ENCODE assay signal across 10 mouse cellular contexts in genomic region chr8:11506802-11507201, GRCm38 (mm10). TPM values are rescaled to one million over a fixed set of nuclear protein-coding genes. Genes with fewer than 3 reads are reported as not detected.
A peak's percentile ranks its signal among the peaks of the same experiment; 100 is the strongest.
DNase-seq lines count a peak whose midpoint lies in the region; ATAC-seq and TF ChIP-seq lines count a peak whose summit lies in the region.
"Had no signal": no experiment of that assay in that cellular context is flagged by ENCODE, and none has a peak within 500 bp of the region (broad histone marks: within the 10 kb centered on the region; RNA-seq: fewer than 3 reads in every experiment).

No protein-coding gene starts in this region.

- H3K36me3 ChIP-seq in embryonic facial prominence, embryonic 11.5 days (replicated peaks; ENCODE audit: control insufficient read depth, insufficient read depth, low read depth, low read length), result peaks cover 15% of the 10 kb centered on the region
- peaks cover 72% of the 10 kb centered on the region for H3K36me3 ChIP-seq in midbrain, postnatal 0 days (ENCODE audit: insufficient read depth, low read length)

- no peaks in the 10 kb centered on the region for H3K27me3 ChIP-seq in embryonic facial prominence, embryonic 11.5 days (ENCODE audit: control insufficient read depth, insufficient read depth, low read length)
- H3K27me3 ChIP-seq in midbrain, postnatal 0 days (ENCODE audit: insufficient read depth, low read length), result no peaks in the 10 kb centered on the region
- H3K27me3 ChIP-seq: embryonic facial prominence, embryonic 12.5 days; lung, embryonic 15.5 days had no signal

- no peak for ATAC-seq in embryonic facial prominence, embryonic 11.5 days (replicated peaks; ENCODE audit: insufficient number of reproducible peaks, low FRiP score, low TSS enrichment, low read depth)
- no peak for ATAC-seq in midbrain, postnatal 0 days (ENCODE audit: low FRiP score)

- H3K27ac ChIP-seq in embryonic facial prominence, embryonic 11.5 days (replicated peaks; ENCODE audit: low read depth, low read length), result no peak overlapping the region
- H3K27ac ChIP-seq in midbrain, postnatal 0 days (ENCODE audit: low read depth, low read length), result no peak overlapping the region
- H3K27ac ChIP-seq: embryonic facial prominence, embryonic 12.5 days; lung, embryonic 15.5 days had no signal

- no peak overlapping the region for H3K4me2 ChIP-seq in embryonic facial prominence, embryonic 11.5 days (ENCODE audit: low read depth, low read length)
- H3K4me2 ChIP-seq in midbrain, postnatal 0 days (ENCODE audit: low read depth, low read length, poor library complexity, severe bottlenecking), result no peak overlapping the region
- H3K4me2 ChIP-seq: embryonic facial prominence, embryonic 12.5 days; lung, embryonic 15.5 days had no signal

- WGBS in embryonic facial prominence, embryonic 11.5 days, result 69% methylated on average over 6 of the region's 6 CpGs
- WGBS in midbrain, postnatal 0 days, result 77% methylated on average over 6 of the region's 6 CpGs

- H3K4me3 ChIP-seq in embryonic facial prominence, embryonic 11.5 days (ENCODE audit: low read depth, low read length), result no peak overlapping the region
- no peak overlapping the region for H3K4me3 ChIP-seq in midbrain, postnatal 0 days (ENCODE audit: low read depth, low read length)
- H3K4me3 ChIP-seq: embryonic facial prominence, embryonic 12.5 days; lung, embryonic 15.5 days had no signal

- H3K9me3 ChIP-seq in embryonic facial prominence, embryonic 11.5 days (replicated peaks; ENCODE audit: control insufficient read depth, low read length), result no peaks in the 10 kb centered on the region
- H3K9me3 ChIP-seq in midbrain, postnatal 0 days (ENCODE audit: low read length), result no peaks in the 10 kb centered on the region
- H3K9me3 ChIP-seq: embryonic facial prominence, embryonic 12.5 days; lung, embryonic 15.5 days had no signal

- no peaks in the 10 kb centered on the region for H3K4me1 ChIP-seq in embryonic facial prominence, embryonic 11.5 days (ENCODE audit: control insufficient read depth, insufficient read depth, low read length)
- no peaks in the 10 kb centered on the region for H3K4me1 ChIP-seq in midbrain, postnatal 0 days (ENCODE audit: insufficient read depth, low read length)
- H3K4me1 ChIP-seq: lung, embryonic 15.5 days had no signal

- peak; percentile 63 for TF ChIP-seq CTCF in midbrain, postnatal 0 days (IDR thresholded peaks at IDR 0.05)

- peak; percentile 33 for DNase-seq in heart, adult 8-10 months (ENCODE audit: low spot score)
- no peak for DNase-seq in heart, adult 9 months (ENCODE audit: low spot score in 2 of 2)
- peak; percentile 86 for DNase-seq in 416B (ENCODE audit: low read depth)
- DNase-seq in MEL-GATA-1-ER (ENCODE audit: extremely low read depth, low read depth), result peak; percentile 23
- DNase-seq in embryonic facial prominence, embryonic 11.5 days (ENCODE audit: low spot score), result peak; percentile 63
- DNase-seq in kidney, postnatal 4 days, result peak; percentile 81 to 84
- peak; percentile 21 for DNase-seq in midbrain, postnatal 0 days (ENCODE audit: low spot score)
- DNase-seq in frontal cortex, postnatal 14 days (ENCODE audit: low spot score in 2 of 2), result no peak

- no peak overlapping the region for H3K9ac ChIP-seq in embryonic facial prominence, embryonic 11.5 days (replicated peaks; ENCODE audit: low read length)
- no peak overlapping the region for H3K9ac ChIP-seq in midbrain, postnatal 0 days (replicated peaks; ENCODE audit: low read length, poor library complexity, severe bottlenecking)
- H3K9ac ChIP-seq: embryonic facial prominence, embryonic 12.5 days; lung, embryonic 15.5 days had no signal

RNA-seq across cellular contexts. Expression of gene Naxd, which starts 9.5 kb away (rescaled TPM):
- total RNA-seq in heart, adult 8-10 months (2022), result 10 to 100 TPM; 30.7 to 35.3 (median 32.1) TPM
- 88.0 and 91.6 TPM in 2 replicates for polyA plus RNA-seq in embryonic facial prominence, embryonic 11.5 days (2014; fragmentation: Nextera tagmentation; extraction: Ambion mirVana)
- total RNA-seq in midbrain, postnatal 0 days (2014; rRNA removed), result 88.6 and 89.7 TPM in 2 replicates
- 106 and 118 TPM in 2 replicates for polyA plus RNA-seq in midbrain, postnatal 0 days (2015; fragmentation: Nextera tagmentation; extraction: Ambion mirVana)

RNA-seq across cellular contexts. Expression of gene Rab20, which starts 28.3 kb away (rescaled TPM):
- 10 to 100 TPM; 21.9 to 36.4 (median 28.1) TPM for total RNA-seq in heart, adult 8-10 months (2022)
- 0.79 and 1.7 TPM in 2 replicates for polyA plus RNA-seq in embryonic facial prominence, embryonic 11.5 days (2014; fragmentation: Nextera tagmentation; extraction: Ambion mirVana)
- 0.28 and 0.60 TPM in 2 replicates for total RNA-seq in midbrain, postnatal 0 days (2014; rRNA removed)
- polyA plus RNA-seq in midbrain, postnatal 0 days (2015; fragmentation: Nextera tagmentation; extraction: Ambion mirVana), result 0.58 and 0.72 TPM in 2 replicates

RNA-seq across cellular contexts. Expression of gene Cars2, which starts 43.8 kb away (rescaled TPM):
- total RNA-seq in heart, adult 8-10 months (2022), result 10 to 100 TPM; 50.7 to 55.7 (median 53.7) TPM
- polyA plus RNA-seq in embryonic facial prominence, embryonic 11.5 days (2014; fragmentation: Nextera tagmentation; extraction: Ambion mirVana), result 15.7 and 18.6 TPM in 2 replicates
- 35.5 and 39.3 TPM in 2 replicates for total RNA-seq in midbrain, postnatal 0 days (2014; rRNA removed)
- polyA plus RNA-seq in midbrain, postnatal 0 days (2015; fragmentation: Nextera tagmentation; extraction: Ambion mirVana), result 19.5 and 20.1 TPM in 2 replicates

RNA-seq across cellular contexts. Expression of gene Ing1, which starts 48.6 kb away (rescaled TPM):
- total RNA-seq in heart, adult 8-10 months (2022), result 10 to 100 TPM; 15.9 to 24.4 (median 19.9) TPM
- polyA plus RNA-seq in embryonic facial prominence, embryonic 11.5 days (2014; fragmentation: Nextera tagmentation; extraction: Ambion mirVana), result 40.1 and 42.7 TPM in 2 replicates
- 17.8 and 20.7 TPM in 2 replicates for total RNA-seq in midbrain, postnatal 0 days (2014; rRNA removed)
- polyA plus RNA-seq in midbrain, postnatal 0 days (2015; fragmentation: Nextera tagmentation; extraction: Ambion mirVana), result 36.2 and 39.0 TPM in 2 replicates

Comparison
In these comparisons a context has a peak if more than half of its experiments do, and no peak if none do; other contexts are left out.
1. DNase-seq: peak in heart, adult 8-10 months (single experiment), 416B (single experiment), MEL-GATA-1-ER (single experiment), embryonic facial prominence, embryonic 11.5 days (single experiment), kidney, postnatal 4 days (2 of 2) and midbrain, postnatal 0 days (single experiment); none in heart, adult 9 months (0 of 2) and frontal cortex, postnatal 14 days (0 of 2).
2. RNA of gene Rab20, which starts 28.3 kb away (total RNA-seq): 21.9 to 36.4 TPM in heart, adult 8-10 months; 0.28 to 0.60 TPM in midbrain, postnatal 0 days; every median in the first group is over 10 times any median in the second.